Mouse (Mus musculus) testis, adult 2 months (tissue): ENCODE data around the gene Foxd2.

Experiments
- CTCF ChIP-seq: fragments of 200-500 bp; IDR thresholded peaks from 2 replicates; pipeline ENCODE4 v1.5.1; 2012; ENCODE audit warnings: low read depth, mild to moderate bottlenecking, inconsistent platforms, low read length, moderate library complexity; ENCODE audit not compliant: control insufficient read depth, insufficient read depth, insufficient replicate concordance
- POLR2A ChIP-seq: fragments of 200-500 bp; IDR thresholded peaks from 2 replicates; pipeline ENCODE4 v1.6.1; 2012; ENCODE audit warnings: low read depth, mild to moderate bottlenecking, inconsistent platforms, low read length, moderate library complexity; ENCODE audit not compliant: control insufficient read depth

DNA sequence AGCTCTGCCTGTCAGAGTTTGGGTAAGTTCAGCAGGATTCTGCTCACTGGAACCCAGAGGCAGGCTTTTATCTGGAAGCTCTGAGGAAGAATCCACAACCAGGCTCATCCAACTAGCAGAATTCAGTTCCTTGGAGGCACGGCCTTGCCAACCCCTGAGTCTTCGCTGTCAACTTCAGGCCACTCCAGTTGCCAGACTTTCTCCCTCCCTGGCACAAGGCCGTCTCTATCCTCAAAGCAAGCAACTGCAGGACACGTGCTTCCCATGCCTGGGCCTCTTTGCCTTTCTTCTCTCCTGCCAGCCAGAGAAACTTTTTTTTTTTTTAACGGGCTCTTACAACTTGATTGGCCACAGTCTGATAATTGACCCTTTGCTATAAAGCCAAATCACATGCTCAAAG lies 36.3 kb upstream of the Foxd2 start:
- TF ChIP-seq POLR2A (no peak), CTCF (no peak)
